In genomic region chr1:177504743-177505142, GRCm38 (mm10) we compare ENCODE assay signal across 19 mouse cellular contexts.
"Had no signal": no experiment of that assay in that cellular context is flagged by ENCODE, and none has a peak within 500 bp of the region (broad histone marks: within the 10 kb centered on the region; RNA-seq: fewer than 3 reads in every experiment).

No protein-coding gene starts in this region.

- H3K9ac ChIP-seq: lung, embryonic 14.5 days; midbrain, embryonic 12.5 days; neural tube, embryonic 13.5 days; neural tube, embryonic 15.5 days had no signal

- H3K9me3 ChIP-seq: midbrain, embryonic 10.5 days; midbrain, embryonic 12.5 days; neural tube, embryonic 13.5 days; neural tube, embryonic 15.5 days had no signal

- H3K4me2 ChIP-seq: lung, embryonic 14.5 days; midbrain, embryonic 12.5 days; neural tube, embryonic 13.5 days; neural tube, embryonic 15.5 days had no signal

- ATAC-seq: midbrain, embryonic 16.5 days had no signal

- H3K27me3 ChIP-seq: midbrain, embryonic 12.5 days; neural tube, embryonic 13.5 days; neural tube, embryonic 15.5 days had no signal

- H3K4me3 ChIP-seq: midbrain, embryonic 10.5 days; midbrain, embryonic 12.5 days; myocyte; neural tube, embryonic 13.5 days; neural tube, embryonic 15.5 days had no signal

- DNase-seq: lung, adult 18-20 months; lung, embryonic 14.5 days; lung, postnatal 10 days; lung, postnatal 4 days; midbrain, embryonic 14.5 days; retina, postnatal 1 day; right cerebral cortex, adult 18-20 months; right cerebral cortex, postnatal 25 days; right cerebral cortex, postnatal 4 days; spleen, adult 18-20 months; thymus, adult 18-20 months; thymus, postnatal 14 days; thymus, postnatal 36 days had no signal

- H3K4me1 ChIP-seq: midbrain, embryonic 12.5 days; neural tube, embryonic 13.5 days; neural tube, embryonic 15.5 days had no signal

- H3K27ac ChIP-seq: midbrain, embryonic 10.5 days; midbrain, embryonic 12.5 days; neural tube, embryonic 13.5 days; neural tube, embryonic 15.5 days had no signal

- H3K36me3 ChIP-seq: midbrain, embryonic 10.5 days; midbrain, embryonic 12.5 days; neural tube, embryonic 13.5 days; neural tube, embryonic 15.5 days had no signal
